Mouse (Mus musculus) forebrain, embryonic 11.5 days (tissue): Measurements from ENCODE around the gene Rab3a. TPM values are rescaled to one million over a fixed set of nuclear protein-coding genes. Genes with fewer than 3 reads are reported as not detected.

Experiments used
- ATAC-seq: fragments of 200-750 bp; cut with Nextera tagmentation; replicated peaks from 2 replicates; pipeline ENCODE4 v1.8.0; 2017; ENCODE audit warnings: moderate TSS enrichment; ENCODE audit not compliant: low FRiP score
- DNase-seq: peaks from one replicate; pipeline ENCODE4 v3.0.0-alpha.2; 2017; ENCODE audit warnings: low spot score
- H3K27ac ChIP-seq: fragments of 300-500 bp; sonication (generic); 2 replicates; pipeline ENCODE4 v1.5.1; 2014; ENCODE audit warnings: low read depth, low read length
- H3K27me3 ChIP-seq: fragments of 300-500 bp; sonication (generic); 2 replicates; pipeline ENCODE4 v1.6.1; 2014; ENCODE audit warnings: mild to moderate bottlenecking, low read length, mixed read lengths; ENCODE audit not compliant: control insufficient read depth, insufficient read depth
- H3K36me3 ChIP-seq: fragments of 300-500 bp; sonication (generic); 2 replicates; pipeline ENCODE4 v1.6.1; 2014; ENCODE audit warnings: mild to moderate bottlenecking, low read length, moderate library complexity, mixed read lengths; ENCODE audit not compliant: control insufficient read depth, insufficient read depth
- H3K4me1 ChIP-seq: fragments of 300-500 bp; sonication (generic); replicated peaks from 2 replicates; pipeline ENCODE4 v1.6.1; 2014; ENCODE audit warnings: low read length, mixed read lengths; ENCODE audit not compliant: control insufficient read depth, insufficient read depth
- H3K4me2 ChIP-seq: fragments of 300-500 bp; sonication (generic); 2 replicates; pipeline ENCODE4 v1.6.1; 2014; ENCODE audit warnings: low read depth, mild to moderate bottlenecking, low read length, moderate library complexity, mixed read lengths; ENCODE audit not compliant: severe bottlenecking
- H3K4me3 ChIP-seq: fragments of 300-500 bp; sonication (generic); 2 replicates; pipeline ENCODE4 v1.5.1; 2014; ENCODE audit warnings: low read depth, low read length
- H3K9ac ChIP-seq: fragments of 300-500 bp; sonication (generic); 2 replicates; pipeline ENCODE4 v1.6.1; 2014; ENCODE audit warnings: low read length
- H3K9me3 ChIP-seq: fragments of 300-500 bp; sonication (generic); 2 replicates; pipeline ENCODE4 v1.6.1; 2016; ENCODE audit warnings: low read length, mixed read lengths; ENCODE audit not compliant: control insufficient read depth
- WGBS: fragments of 180-500 bp; shearing (Covaris S2); extraction: QIAGEN DNeasy Blood & Tissue Kit; methylation state at CpG from one replicate; pipeline ENCODE4 v1.1.7; 2014; 5-methylcytosine and 5-hydroxymethylcytosine counted together
- polyA plus RNA-seq: library from polyadenylated mRNA; unstranded; fragments of >200 nt; fragmentation: Nextera tagmentation; extraction: Ambion mirVana; gene quantifications from 2 replicates; pipeline ENCODE4 v1.2.1, GENCODE M21; 2014

Gene Rab3a
- polyA plus RNA-seq, 1 experiment from 2014 or later = 42.7 TPM

GRCm38 (mm10) chr8:70791975-70792691 lies 37.7 kb downstream of the Rab3a start:
- H3K4me3 ChIP-seq = peak overlapping the region; percentile 46
- ATAC-seq = peak; percentile 88
- DNase-seq = peak; percentile 99
- H3K9ac ChIP-seq = peak overlapping the region; percentile 79
- H3K4me2 ChIP-seq = peak overlapping the region; percentile 72
- no peaks in the 10 kb centered on the region for H3K36me3 ChIP-seq
- 5% methylated on average over 57 of the region's 58 CpGs for WGBS
- H3K9me3 ChIP-seq = no peaks in the 10 kb centered on the region
- peak overlapping the region; percentile 89 for H3K27ac ChIP-seq
- peaks cover 25% of the 10 kb centered on the region for H3K4me1 ChIP-seq
- H3K27me3 ChIP-seq = no peaks in the 10 kb centered on the region

- Histone ChIP-seq H3K4me3 (peak overlapping the region; percentile 46), H3K9ac (peak overlapping the region; percentile 79), H3K27ac (peak overlapping the region; percentile 89), H3K36me3 (no peaks in the 10 kb centered on the region), H3K4me2 (peak overlapping the region; percentile 72), H3K4me1 (peaks cover 27% of the 10 kb centered on the region), H3K27me3 (no peaks in the 10 kb centered on the region), H3K9me3 (no peaks in the 10 kb centered on the region)
- ATAC-seq (peak; percentile 40), DNase-seq (peak; percentile 91)
- WGBS = under 1% methylated on average over 20 of the region's 20 CpGs
Observed at GRCm38 (mm10) chr8:70792700-70793099, 38.2 kb downstream of the Rab3a start.

- Histone ChIP-seq H3K4me1 (peaks cover 30% of the 10 kb centered on the region), H3K4me3 (no peak overlapping the region), H3K9ac (no peak overlapping the region), H3K9me3 (no peaks in the 10 kb centered on the region), H3K27me3 (peaks cover 14% of the 10 kb centered on the region), H3K4me2 (no peak overlapping the region), H3K27ac (no peak overlapping the region), H3K36me3 (no peaks in the 10 kb centered on the region)
- WGBS = 86% methylated on average over 2 of the region's 2 CpGs
- ATAC-seq (no peak), DNase-seq (no peak)
Observed at GRCm38 (mm10) chr8:70794215-70794614, 39.7 kb downstream of the Rab3a start.

GRCm38 (mm10) chr8:70795370-70795769 lies 40.9 kb downstream of the Rab3a start:
- no peak for ATAC-seq
- no peaks in the 10 kb centered on the region for H3K36me3 ChIP-seq
- H3K9me3 ChIP-seq = no peaks in the 10 kb centered on the region
- H3K27ac ChIP-seq = no peak overlapping the region
- no peak overlapping the region for H3K4me2 ChIP-seq
- no peak overlapping the region for H3K9ac ChIP-seq
- H3K4me1 ChIP-seq = peaks cover 30% of the 10 kb centered on the region
- H3K4me3 ChIP-seq = no peak overlapping the region
- peaks cover 21% of the 10 kb centered on the region for H3K27me3 ChIP-seq
- no peak for DNase-seq
- 78% methylated on average over 2 of the region's 2 CpGs for WGBS

- no peak for DNase-seq
- WGBS = under 1% methylated on average over 53 of the region's 54 CpGs
Observed at GRCm38 (mm10) chr8:70796403-70797080, 42.1 kb downstream of the Rab3a start.

GRCm38 (mm10) chr8:70797081-70798070 lies 42.9 kb downstream of the Rab3a start:
- peak overlapping the region; percentile 59 for H3K9ac ChIP-seq
- no peak overlapping the region for H3K27ac ChIP-seq
- peak overlapping the region; percentile 58 for H3K4me3 ChIP-seq
- 1% methylated on average over 55 of the region's 57 CpGs for WGBS
- DNase-seq = peak; percentile 96
- H3K9me3 ChIP-seq = no peaks in the 10 kb centered on the region
- peak overlapping the region; percentile 82 for H3K4me2 ChIP-seq
- H3K4me1 ChIP-seq = peaks cover 22% of the 10 kb centered on the region
- peak; percentile 86 for ATAC-seq
- H3K27me3 ChIP-seq = peaks cover 25% of the 10 kb centered on the region
- no peaks in the 10 kb centered on the region for H3K36me3 ChIP-seq

More at GRCm38 (mm10) chr8:70796403-70797080, 42.1 kb downstream of the Rab3a start:
- Histone ChIP-seq H3K27me3 (peaks cover 25% of the 10 kb centered on the region), H3K27ac (no peak overlapping the region), H3K4me1 (peaks cover 23% of the 10 kb centered on the region), H3K4me2 (peak overlapping the region; percentile 82), H3K4me3 (peak overlapping the region; percentile 58), H3K36me3 (no peaks in the 10 kb centered on the region), H3K9me3 (no peaks in the 10 kb centered on the region), H3K9ac (peak overlapping the region; percentile 71)
- ATAC-seq = peak; percentile 6; the same call in 1 of the 2 replicates

- ATAC-seq (no peak), DNase-seq (no peak)
- WGBS = 12% methylated on average over 15 of the region's 15 CpGs
- peak overlapping the region; percentile 82 for H3K4me2 ChIP-seq
- peak overlapping the region; percentile 58; the same call in 1 of the 2 replicates for H3K4me3 ChIP-seq
- peaks cover 28% of the 10 kb centered on the region for H3K27me3 ChIP-seq
- H3K9me3 ChIP-seq = no peaks in the 10 kb centered on the region
- peak overlapping the region; percentile 59; the same call in 1 of the 2 replicates for H3K9ac ChIP-seq
- H3K4me1 ChIP-seq = peaks cover 16% of the 10 kb centered on the region; the same call in 1 of the 2 replicates
- H3K27ac ChIP-seq = no peak overlapping the region
- H3K36me3 ChIP-seq = no peaks in the 10 kb centered on the region
Observed at GRCm38 (mm10) chr8:70798281-70798680, 43.8 kb downstream of the Rab3a start.

- H3K4me3 ChIP-seq = no peak overlapping the region
- no peak overlapping the region for H3K27ac ChIP-seq
- H3K4me1 ChIP-seq = peaks cover 23% of the 10 kb centered on the region; the same call in 1 of the 2 replicates
- no peak overlapping the region for H3K4me2 ChIP-seq
- no peak overlapping the region for H3K9ac ChIP-seq
- DNase-seq = no peak
- H3K27me3 ChIP-seq = peaks cover 40% of the 10 kb centered on the region
- ATAC-seq = no peak
- H3K36me3 ChIP-seq = no peaks in the 10 kb centered on the region
- H3K9me3 ChIP-seq = no peaks in the 10 kb centered on the region
- 51% methylated on average over 10 of the region's 10 CpGs for WGBS
Observed at GRCm38 (mm10) chr8:70800648-70801047, 46.2 kb downstream of the Rab3a start.
